Mouse (Mus musculus): ENCODE measurements around the gene Babam2. TPM values are rescaled to one million over a fixed set of nuclear protein-coding genes. Genes with fewer than 3 reads are reported as not detected.

The Babam2 gene
- polyA plus RNA-seq, 1 experiment from 2014 or later = 45.9 TPM

- no peaks in the 10 kb centered on the region for H3K9me3 ChIP-seq (ENCODE audit: control insufficient read depth, low read length)
- ATAC-seq (ENCODE audit: low FRiP score) (no peak), DNase-seq (ENCODE audit: low spot score, missing footprints) (peak; percentile 49)
- no peak overlapping the region for H3K4me2 ChIP-seq
- no peak overlapping the region for H3K9ac ChIP-seq (ENCODE audit: low read length)
- H3K27me3 ChIP-seq (ENCODE audit: control insufficient read depth, insufficient read depth, low read length) = no peaks in the 10 kb centered on the region
- H3K4me3 ChIP-seq (ENCODE audit: low read depth, low read length) = no peak overlapping the region
- no peaks in the 10 kb centered on the region for H3K4me1 ChIP-seq (ENCODE audit: control insufficient read depth, insufficient read depth, low read length)
- 93% methylated on average over 1 of the region's 1 CpGs for WGBS
- H3K36me3 ChIP-seq (ENCODE audit: control insufficient read depth, insufficient read depth, low read length) = no peaks in the 10 kb centered on the region
- no peak overlapping the region for H3K27ac ChIP-seq (ENCODE audit: low read depth, low read length)
Observed at GRCm38 (mm10) chr5:32103545-32103944, 406.1 kb downstream of the Babam2 start.

- ATAC-seq (ENCODE audit: low FRiP score) (no peak), DNase-seq (ENCODE audit: low spot score, missing footprints) (peak; percentile 59)
- no peak overlapping the region for H3K27ac ChIP-seq (ENCODE audit: low read depth, low read length)
- no peak overlapping the region for H3K9ac ChIP-seq (ENCODE audit: low read length)
- no peaks in the 10 kb centered on the region for H3K4me1 ChIP-seq (ENCODE audit: control insufficient read depth, insufficient read depth, low read length)
- H3K4me3 ChIP-seq (ENCODE audit: low read depth, low read length) = no peak overlapping the region
- H3K9me3 ChIP-seq (ENCODE audit: control insufficient read depth, low read length) = no peaks in the 10 kb centered on the region
- H3K27me3 ChIP-seq (ENCODE audit: control insufficient read depth, insufficient read depth, low read length) = no peaks in the 10 kb centered on the region
- H3K4me2 ChIP-seq = no peak overlapping the region
- WGBS = 80% methylated on average over 12 of the region's 12 CpGs
- H3K36me3 ChIP-seq (ENCODE audit: control insufficient read depth, insufficient read depth, low read length) = no peaks in the 10 kb centered on the region
Observed at GRCm38 (mm10) chr5:32104119-32104990, 406.9 kb downstream of the Babam2 start.

GRCm38 (mm10) chr5:32106473-32107140, 409.1 kb downstream of the Babam2 start:
- WGBS = 83% methylated on average over 5 of the region's 5 CpGs
- no peak for DNase-seq (ENCODE audit: low spot score, missing footprints)
- no peak for ATAC-seq (ENCODE audit: low FRiP score)

GRCm38 (mm10) chr5:32110651-32111050, 413.2 kb downstream of the Babam2 start:
- Histone ChIP-seq H3K9me3 (ENCODE audit: control insufficient read depth, low read length) (no peaks in the 10 kb centered on the region), H3K9ac (ENCODE audit: low read length) (no peak overlapping the region), H3K4me3 (ENCODE audit: low read depth, low read length) (no peak overlapping the region), H3K27ac (ENCODE audit: low read depth, low read length) (no peak overlapping the region), H3K27me3 (ENCODE audit: control insufficient read depth, insufficient read depth, low read length) (no peaks in the 10 kb centered on the region), H3K4me2 (no peak overlapping the region), H3K36me3 (ENCODE audit: control insufficient read depth, insufficient read depth, low read length) (no peaks in the 10 kb centered on the region), H3K4me1 (ENCODE audit: control insufficient read depth, insufficient read depth, low read length) (no peaks in the 10 kb centered on the region)
- WGBS = 85% methylated on average over 4 of the region's 4 CpGs
- DNase-seq (ENCODE audit: low spot score, missing footprints) = no peak
- ATAC-seq (ENCODE audit: low FRiP score) = no peak

More at GRCm38 (mm10) chr5:32106473-32107140, 409.1 kb downstream of the Babam2 start:
- no peaks in the 10 kb centered on the region for H3K9me3 ChIP-seq (ENCODE audit: control insufficient read depth, low read length)
- no peaks in the 10 kb centered on the region for H3K27me3 ChIP-seq (ENCODE audit: control insufficient read depth, insufficient read depth, low read length)
- no peak overlapping the region for H3K9ac ChIP-seq (ENCODE audit: low read length)
- H3K36me3 ChIP-seq (ENCODE audit: control insufficient read depth, insufficient read depth, low read length) = no peaks in the 10 kb centered on the region
- H3K27ac ChIP-seq (ENCODE audit: low read depth, low read length) = no peak overlapping the region
- H3K4me2 ChIP-seq = no peak overlapping the region
- H3K4me1 ChIP-seq (ENCODE audit: control insufficient read depth, insufficient read depth, low read length) = no peaks in the 10 kb centered on the region
- H3K4me3 ChIP-seq (ENCODE audit: low read depth, low read length) = no peak overlapping the region

GRCm38 (mm10) chr5:32112206-32112916, 414.9 kb downstream of the Babam2 start:
- ATAC-seq (ENCODE audit: low FRiP score) (no peak), DNase-seq (ENCODE audit: low spot score, missing footprints) (no peak)
- no peaks in the 10 kb centered on the region for H3K9me3 ChIP-seq (ENCODE audit: control insufficient read depth, low read length)
- no peaks in the 10 kb centered on the region for H3K27me3 ChIP-seq (ENCODE audit: control insufficient read depth, insufficient read depth, low read length)
- no peaks in the 10 kb centered on the region for H3K36me3 ChIP-seq (ENCODE audit: control insufficient read depth, insufficient read depth, low read length)
- no peak overlapping the region for H3K4me2 ChIP-seq
- H3K27ac ChIP-seq (ENCODE audit: low read depth, low read length) = no peak overlapping the region
- WGBS = 79% methylated on average over 7 of the region's 7 CpGs
- H3K4me3 ChIP-seq (ENCODE audit: low read depth, low read length) = no peak overlapping the region
- H3K9ac ChIP-seq (ENCODE audit: low read length) = no peak overlapping the region
- H3K4me1 ChIP-seq (ENCODE audit: control insufficient read depth, insufficient read depth, low read length) = no peaks in the 10 kb centered on the region

GRCm38 (mm10) chr5:32120901-32121376, 423.5 kb downstream of the Babam2 start:
- 41% methylated on average over 11 of the region's 11 CpGs for WGBS
- no peak overlapping the region for H3K9ac ChIP-seq (ENCODE audit: low read length)
- no peak for DNase-seq (ENCODE audit: low spot score, missing footprints)

GRCm38 (mm10) chr5:32121936-32122335, 424.5 kb downstream of the Babam2 start:
- H3K4me1 ChIP-seq (ENCODE audit: control insufficient read depth, insufficient read depth, low read length) = no peaks in the 10 kb centered on the region
- no peak overlapping the region for H3K27ac ChIP-seq (ENCODE audit: low read depth, low read length)
- H3K9ac ChIP-seq (ENCODE audit: low read length) = no peak overlapping the region
- no peaks in the 10 kb centered on the region for H3K27me3 ChIP-seq (ENCODE audit: control insufficient read depth, insufficient read depth, low read length)
- H3K9me3 ChIP-seq (ENCODE audit: control insufficient read depth, low read length) = no peaks in the 10 kb centered on the region
- H3K36me3 ChIP-seq (ENCODE audit: control insufficient read depth, insufficient read depth, low read length) = no peaks in the 10 kb centered on the region
- ATAC-seq (ENCODE audit: low FRiP score) (no peak), DNase-seq (ENCODE audit: low spot score, missing footprints) (no peak)
- no peak overlapping the region for H3K4me2 ChIP-seq
- WGBS = 91% methylated on average over 6 of the region's 6 CpGs
- H3K4me3 ChIP-seq (ENCODE audit: low read depth, low read length) = no peak overlapping the region

More at GRCm38 (mm10) chr5:32120901-32121376, 423.5 kb downstream of the Babam2 start:
- Histone ChIP-seq H3K36me3 (ENCODE audit: control insufficient read depth, insufficient read depth, low read length) (no peaks in the 10 kb centered on the region), H3K4me3 (ENCODE audit: low read depth, low read length) (no peak overlapping the region), H3K4me2 (no peak overlapping the region), H3K27ac (ENCODE audit: low read depth, low read length) (no peak overlapping the region), H3K27me3 (ENCODE audit: control insufficient read depth, insufficient read depth, low read length) (no peaks in the 10 kb centered on the region), H3K4me1 (ENCODE audit: control insufficient read depth, insufficient read depth, low read length) (no peaks in the 10 kb centered on the region), H3K9me3 (ENCODE audit: control insufficient read depth, low read length) (no peaks in the 10 kb centered on the region)
- ATAC-seq (ENCODE audit: low FRiP score) = no peak

- 83% methylated on average over 5 of the region's 5 CpGs for WGBS
- no peak overlapping the region for H3K9ac ChIP-seq (ENCODE audit: low read length)
- no peak overlapping the region for H3K27ac ChIP-seq (ENCODE audit: low read depth, low read length)
- DNase-seq (ENCODE audit: low spot score, missing footprints) (no peak), ATAC-seq (ENCODE audit: low FRiP score) (no peak)
- H3K9me3 ChIP-seq (ENCODE audit: control insufficient read depth, low read length) = no peaks in the 10 kb centered on the region
- H3K36me3 ChIP-seq (ENCODE audit: control insufficient read depth, insufficient read depth, low read length) = no peaks in the 10 kb centered on the region
- H3K27me3 ChIP-seq (ENCODE audit: control insufficient read depth, insufficient read depth, low read length) = no peaks in the 10 kb centered on the region
- H3K4me3 ChIP-seq (ENCODE audit: low read depth, low read length) = no peak overlapping the region
- no peak overlapping the region for H3K4me2 ChIP-seq
- H3K4me1 ChIP-seq (ENCODE audit: control insufficient read depth, insufficient read depth, low read length) = no peaks in the 10 kb centered on the region
Observed at GRCm38 (mm10) chr5:32122363-32122762, 424.9 kb downstream of the Babam2 start.

Data from midbrain, embryonic 11.5 days (tissue).